Mouse (Mus musculus) forebrain, embryonic 11.5 days (tissue): ENCODE results near the gene Cep44. TPM values are rescaled to one million over a fixed set of nuclear protein-coding genes. Genes with fewer than 3 reads are reported as not detected.

Experiments used
- ATAC-seq: fragments of 200-750 bp; cut with Nextera tagmentation; replicated peaks from 2 replicates; pipeline ENCODE4 v1.8.0; 2017; ENCODE audit warnings: moderate TSS enrichment; ENCODE audit not compliant: low FRiP score
- DNase-seq: peaks from one replicate; pipeline ENCODE4 v3.0.0-alpha.2; 2017; ENCODE audit warnings: low spot score
- H3K27ac ChIP-seq: fragments of 300-500 bp; sonication (generic); 2 replicates; pipeline ENCODE4 v1.5.1; 2014; ENCODE audit warnings: low read depth, low read length
- H3K27me3 ChIP-seq: fragments of 300-500 bp; sonication (generic); 2 replicates; pipeline ENCODE4 v1.6.1; 2014; ENCODE audit warnings: mild to moderate bottlenecking, low read length, mixed read lengths; ENCODE audit not compliant: control insufficient read depth, insufficient read depth
- H3K36me3 ChIP-seq: fragments of 300-500 bp; sonication (generic); 2 replicates; pipeline ENCODE4 v1.6.1; 2014; ENCODE audit warnings: mild to moderate bottlenecking, low read length, moderate library complexity, mixed read lengths; ENCODE audit not compliant: control insufficient read depth, insufficient read depth
- H3K4me1 ChIP-seq: fragments of 300-500 bp; sonication (generic); replicated peaks from 2 replicates; pipeline ENCODE4 v1.6.1; 2014; ENCODE audit warnings: low read length, mixed read lengths; ENCODE audit not compliant: control insufficient read depth, insufficient read depth
- H3K4me2 ChIP-seq: fragments of 300-500 bp; sonication (generic); 2 replicates; pipeline ENCODE4 v1.6.1; 2014; ENCODE audit warnings: low read depth, mild to moderate bottlenecking, low read length, moderate library complexity, mixed read lengths; ENCODE audit not compliant: severe bottlenecking
- H3K4me3 ChIP-seq: fragments of 300-500 bp; sonication (generic); 2 replicates; pipeline ENCODE4 v1.5.1; 2014; ENCODE audit warnings: low read depth, low read length
- H3K9ac ChIP-seq: fragments of 300-500 bp; sonication (generic); 2 replicates; pipeline ENCODE4 v1.6.1; 2014; ENCODE audit warnings: low read length
- H3K9me3 ChIP-seq: fragments of 300-500 bp; sonication (generic); 2 replicates; pipeline ENCODE4 v1.6.1; 2016; ENCODE audit warnings: low read length, mixed read lengths; ENCODE audit not compliant: control insufficient read depth
- WGBS: fragments of 180-500 bp; shearing (Covaris S2); extraction: QIAGEN DNeasy Blood & Tissue Kit; methylation state at CpG from one replicate; pipeline ENCODE4 v1.1.7; 2014; 5-methylcytosine and 5-hydroxymethylcytosine counted together
- microRNA-seq: library from miRNA; unstranded; fragments of <30 nt; microRNA quantifications from one replicate; pipeline ENCODE4, GENCODE M21; 2016; ENCODE audit not compliant: insufficient number of aligned reads
- polyA plus RNA-seq: library from polyadenylated mRNA; unstranded; fragments of >200 nt; fragmentation: Nextera tagmentation; extraction: Ambion mirVana; gene quantifications from 2 replicates; pipeline ENCODE4 v1.2.1, GENCODE M21; 2014

Gene Cep44
- polyA plus RNA-seq, 1 experiment from 2014 or later = 36.1 TPM

DNA sequence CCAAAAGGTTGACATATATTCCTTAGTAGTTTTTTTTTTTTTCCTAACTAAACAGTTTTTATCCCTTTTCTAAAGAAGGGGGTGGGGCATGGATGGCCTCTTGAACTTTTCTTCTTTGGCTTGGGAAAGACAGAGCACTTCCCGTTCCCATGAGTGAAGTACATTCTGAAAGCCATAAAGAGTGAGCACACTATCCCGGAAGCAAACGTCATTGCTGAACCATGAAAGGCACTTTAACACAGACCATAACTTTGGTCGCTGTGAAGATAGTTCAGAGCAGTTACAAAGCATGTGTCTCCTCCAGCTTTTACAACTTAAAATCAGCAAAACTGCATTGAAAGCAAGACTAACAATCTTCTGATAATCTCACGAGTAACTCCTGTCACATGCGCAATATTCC is 32.0 kb downstream of the Cep44 start:
- Histone ChIP-seq H3K9me3 (no peaks in the 10 kb centered on the region), H3K4me2 (no peak overlapping the region), H3K4me1 (no peaks in the 10 kb centered on the region), H3K4me3 (no peak overlapping the region), H3K27ac (no peak overlapping the region), H3K36me3 (no peaks in the 10 kb centered on the region), H3K9ac (no peak overlapping the region), H3K27me3 (no peaks in the 10 kb centered on the region)
- DNase-seq (no peak), ATAC-seq (no peak)
- 83% methylated on average over 6 of the region's 6 CpGs for WGBS

DNA sequence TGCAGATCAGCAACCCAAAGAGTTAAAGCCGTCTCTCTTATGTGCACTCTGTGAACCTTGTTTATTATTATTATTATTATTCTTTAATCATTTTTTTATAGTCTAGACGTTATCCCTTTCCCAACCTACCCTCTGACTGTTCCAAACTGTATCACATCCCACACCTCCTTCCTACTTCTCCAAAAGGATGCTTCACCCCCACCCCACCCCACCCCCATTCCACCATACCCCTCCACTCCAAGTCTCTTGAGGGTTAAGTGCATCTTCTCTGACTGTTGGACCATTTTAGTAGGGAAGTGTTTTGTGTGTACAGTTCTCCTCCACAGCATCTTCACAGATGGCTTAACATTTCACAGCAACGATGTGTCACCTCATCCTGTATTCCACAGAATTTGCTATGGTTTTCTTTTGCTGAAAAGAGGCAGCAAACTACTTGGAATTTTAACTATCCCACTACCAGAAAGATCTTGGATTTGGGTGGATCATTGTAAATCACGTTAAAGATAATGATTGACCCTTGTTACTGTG is 41.8 kb downstream of the Cep44 start:
- H3K9ac ChIP-seq = no peak overlapping the region
- DNase-seq = no peak
- ATAC-seq = no peak
- 81% methylated on average over 4 of the region's 4 CpGs for WGBS
- H3K4me2 ChIP-seq = no peak overlapping the region
- no peak overlapping the region for H3K27ac ChIP-seq
- H3K4me1 ChIP-seq = no peaks in the 10 kb centered on the region
- H3K4me3 ChIP-seq = no peak overlapping the region
- H3K36me3 ChIP-seq = no peaks in the 10 kb centered on the region
- no peaks in the 10 kb centered on the region for H3K27me3 ChIP-seq
- no peaks in the 10 kb centered on the region for H3K9me3 ChIP-seq

DNA sequence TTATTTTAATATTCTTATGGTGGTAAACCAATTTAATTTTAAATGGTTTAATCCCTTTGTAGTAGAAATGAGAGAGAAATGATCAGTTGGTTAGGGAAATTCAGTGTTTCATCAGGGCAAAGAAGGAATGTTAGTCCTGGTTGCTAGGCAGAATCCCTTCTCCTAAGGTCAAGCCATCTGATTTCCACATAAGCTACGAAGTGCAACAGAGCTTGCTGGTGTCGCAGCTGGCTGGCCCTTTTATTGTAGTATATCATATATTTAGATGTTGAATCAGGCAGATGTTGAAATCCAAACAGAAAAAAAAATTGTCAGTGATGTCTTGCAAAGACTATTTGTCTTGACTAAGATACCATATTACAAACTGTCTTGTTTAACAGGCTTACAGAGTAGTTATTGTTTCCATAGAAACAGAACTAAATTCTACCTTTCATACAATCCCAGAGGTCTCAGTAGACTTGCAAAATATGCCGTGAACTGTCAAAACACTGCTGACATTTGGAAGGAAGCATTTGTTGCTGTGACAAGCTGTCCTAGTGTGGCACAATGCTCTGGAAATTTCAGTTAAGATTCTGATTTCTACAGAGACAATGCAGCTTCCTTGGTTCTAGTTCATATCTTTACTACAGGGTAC is 42.4 kb downstream of the Cep44 start:
- Histone ChIP-seq H3K4me2 (no peak overlapping the region), H3K9me3 (no peaks in the 10 kb centered on the region), H3K9ac (no peak overlapping the region), H3K4me3 (no peak overlapping the region), H3K4me1 (no peaks in the 10 kb centered on the region), H3K27me3 (no peaks in the 10 kb centered on the region), H3K27ac (no peak overlapping the region), H3K36me3 (no peaks in the 10 kb centered on the region)
- 79% methylated on average over 3 of the region's 3 CpGs for WGBS
- ATAC-seq (no peak), DNase-seq (no peak)

DNA sequence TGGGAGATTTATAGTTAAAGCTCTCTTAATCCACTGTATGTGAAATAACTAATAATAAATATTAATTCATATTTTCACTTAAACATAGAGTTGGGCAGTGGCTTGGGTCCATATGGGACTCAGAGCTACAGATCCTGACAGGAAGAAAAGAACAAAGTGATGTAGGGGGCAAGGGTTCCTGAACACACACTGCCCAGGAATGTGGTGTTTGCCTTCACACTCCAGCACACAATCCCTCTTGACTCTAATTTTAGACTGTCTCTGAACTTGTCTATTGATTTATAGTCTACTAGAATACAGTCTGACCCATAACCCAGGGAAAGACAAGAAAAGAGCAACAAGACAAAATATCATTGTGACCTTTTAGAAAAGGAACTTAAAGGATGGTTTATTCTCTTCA is 48.9 kb downstream of the Cep44 start:
- H3K9me3 ChIP-seq = no peaks in the 10 kb centered on the region
- DNase-seq (no peak), ATAC-seq (no peak)
- H3K27me3 ChIP-seq = no peaks in the 10 kb centered on the region
- no peak overlapping the region for H3K4me3 ChIP-seq
- H3K9ac ChIP-seq = no peak overlapping the region
- H3K27ac ChIP-seq = no peak overlapping the region
- H3K4me2 ChIP-seq = no peak overlapping the region
- H3K36me3 ChIP-seq = no peaks in the 10 kb centered on the region
- H3K4me1 ChIP-seq = no peaks in the 10 kb centered on the region

DNA sequence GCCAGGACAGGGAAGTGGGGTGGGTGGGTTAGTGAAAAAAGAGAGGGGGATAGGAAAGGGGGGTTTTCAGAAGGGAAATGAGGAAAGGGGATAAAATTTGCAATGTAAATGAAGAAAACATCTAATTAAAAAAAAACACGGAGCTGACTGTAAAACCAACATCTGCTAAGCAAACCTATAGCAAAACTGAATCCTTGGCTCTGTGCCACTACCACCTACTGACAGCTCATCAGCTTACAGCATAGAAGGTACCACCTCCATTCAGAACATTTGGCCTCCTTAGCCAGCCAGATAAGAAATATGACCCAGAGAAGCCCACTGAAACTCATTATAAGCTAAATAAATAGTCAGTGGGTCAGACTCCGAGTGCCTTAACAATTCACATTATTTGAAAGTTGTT is 61.4 kb downstream of the Cep44 start:
- H3K27ac ChIP-seq = no peak overlapping the region
- 53% methylated on average over 2 of the region's 2 CpGs for WGBS
- no peak overlapping the region for H3K9ac ChIP-seq
- DNase-seq (no peak), ATAC-seq (no peak)
- H3K4me1 ChIP-seq = no peaks in the 10 kb centered on the region
- no peak overlapping the region for H3K4me3 ChIP-seq
- no peaks in the 10 kb centered on the region for H3K27me3 ChIP-seq
- H3K4me2 ChIP-seq = no peak overlapping the region
- H3K9me3 ChIP-seq = no peaks in the 10 kb centered on the region
- no peaks in the 10 kb centered on the region for H3K36me3 ChIP-seq

DNA sequence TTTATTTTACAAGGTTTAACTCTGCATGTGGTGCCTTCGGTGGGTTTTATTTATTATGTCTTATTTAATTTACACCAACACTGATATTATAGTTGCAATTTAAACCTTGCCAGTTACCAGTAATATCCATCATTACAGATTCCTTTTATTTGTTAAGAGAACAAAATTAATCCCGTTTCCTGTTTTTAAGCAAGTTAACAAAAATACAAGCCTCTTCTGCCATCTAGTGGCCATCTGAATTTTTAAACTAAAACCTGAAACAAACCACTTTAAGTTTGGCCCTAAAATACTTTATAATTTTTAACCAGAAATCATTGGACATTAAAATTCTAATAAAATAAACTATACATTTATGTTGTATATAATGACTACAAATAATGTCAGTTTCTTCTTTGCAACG is 64.8 kb downstream of the Cep44 start:
- Histone ChIP-seq H3K9me3 (no peaks in the 10 kb centered on the region), H3K27ac (no peak overlapping the region), H3K4me1 (no peaks in the 10 kb centered on the region), H3K9ac (no peak overlapping the region), H3K36me3 (no peaks in the 10 kb centered on the region), H3K4me3 (no peak overlapping the region), H3K27me3 (no peaks in the 10 kb centered on the region), H3K4me2 (no peak overlapping the region)
- 40% methylated on average over 3 of the region's 3 CpGs for WGBS
- no peak for ATAC-seq
- DNase-seq = no peak

Small RNA genes lying within 50 kb of the gene (microRNA-seq; reads per million reads assigned to microRNA genes)
- gene Gm25992 = not detected

Other genes with a start within 250 kb of the Cep44 start
- gene Fbxo8, start within 50 bp of the Cep44 start, polyA plus RNA-seq = 33.3 and 35.9 TPM in 2 replicates